27 mouse cellular contexts compared by ENCODE assay signal in the genomic region with DNA sequence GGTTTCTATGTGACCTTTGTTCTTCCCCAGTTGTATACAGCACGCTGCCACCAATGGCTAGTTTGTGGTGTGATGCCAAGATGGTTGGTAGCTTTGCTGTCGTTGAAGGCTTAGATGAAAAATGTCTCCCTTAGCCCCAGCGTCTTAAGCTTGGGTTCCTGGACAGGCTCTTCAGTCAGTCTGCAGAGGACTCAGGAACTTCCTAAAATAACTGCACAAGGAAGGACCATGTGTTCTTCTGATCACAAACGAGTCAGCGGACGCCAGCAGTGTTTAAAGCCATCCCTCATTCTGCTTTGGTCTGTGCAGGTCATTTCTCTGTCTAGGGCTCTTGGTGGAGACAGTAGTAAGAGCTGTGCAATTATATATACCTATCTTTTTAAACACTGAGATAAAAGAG. TPM values are rescaled to one million over a fixed set of nuclear protein-coding genes. Genes with fewer than 3 reads are reported as not detected.
DNase-seq lines count a peak whose midpoint lies in the region; ATAC-seq and TF ChIP-seq lines count a peak whose summit lies in the region.
"Had no signal": no experiment of that assay in that cellular context is flagged by ENCODE, and none has a peak within 500 bp of the region (broad histone marks: within the 10 kb centered on the region; RNA-seq: fewer than 3 reads in every experiment).

No protein-coding gene starts in this region.

- no peak for TF ChIP-seq EP300 in heart, adult 2 months (IDR thresholded peaks at IDR 0.05; ENCODE audit: insufficient read depth, low read depth, low read length)

- intact Hi-C loops in heart, adult 2 months (cut with DNase I): no loop called here
- intact Hi-C loops in heart, postnatal 14 days (cut with DNase I): no loop called here
- intact Hi-C loops in left cerebral cortex, adult 2 months (cut with DNase I): no loop called here
- intact Hi-C loops in left cerebral cortex, postnatal 10 days (cut with DNase I): no loop called here

- H3K4me2 ChIP-seq in kidney, embryonic 16.5 days (replicated peaks; ENCODE audit: low read depth, low read length): no peak overlapping the region
- H3K4me2 ChIP-seq: embryonic facial prominence, embryonic 15.5 days; forebrain, embryonic 12.5 days; hindbrain, embryonic 15.5 days; kidney, embryonic 15.5 days; lung, embryonic 15.5 days; midbrain, embryonic 12.5 days; neural tube, embryonic 13.5 days had no signal

- 30% methylated on average over 6 of the region's 6 CpGs for WGBS in heart, adult 2 months
- 71% methylated on average over 6 of the region's 6 CpGs for WGBS in kidney, embryonic 16.5 days

- H3K4me1 ChIP-seq in heart, adult 2 months (ENCODE audit: control insufficient read depth, insufficient read depth, low read length): peaks cover 6% of the 10 kb centered on the region
- no peaks in the 10 kb centered on the region for H3K4me1 ChIP-seq in kidney, embryonic 16.5 days (ENCODE audit: insufficient read depth, low read length)
- H3K4me1 ChIP-seq in brown adipose tissue, adult 24 weeks (ENCODE audit: control insufficient read depth, insufficient read depth, insufficient read length, low read length): peaks cover 5% of the 10 kb centered on the region
- H3K4me1 ChIP-seq: embryonic facial prominence, embryonic 15.5 days; forebrain, embryonic 12.5 days; hindbrain, embryonic 15.5 days; kidney, embryonic 15.5 days; lung, embryonic 15.5 days; midbrain, embryonic 12.5 days; neural tube, embryonic 13.5 days had no signal

- H3K9me3 ChIP-seq in kidney, embryonic 16.5 days (ENCODE audit: low read length): no peaks in the 10 kb centered on the region
- H3K9me3 ChIP-seq: embryonic facial prominence, embryonic 10.5 days; embryonic facial prominence, embryonic 15.5 days; forebrain, embryonic 12.5 days; hindbrain, embryonic 10.5 days; hindbrain, embryonic 15.5 days; kidney, embryonic 15.5 days; lung, embryonic 15.5 days; midbrain, embryonic 12.5 days; neural tube, embryonic 13.5 days had no signal

- no peak for TF ChIP-seq POLR2A in heart, adult 2 months (IDR thresholded peaks at IDR 0.05; ENCODE audit: insufficient read depth, low read depth, low read length)

- H3K79me2 ChIP-seq in heart, adult 2 months (replicated peaks; ENCODE audit: control insufficient read depth, insufficient read depth, low read length): no peaks in the 10 kb centered on the region

- peak overlapping the region; percentile 82 for H3K27ac ChIP-seq in heart, adult 2 months
- 0 out of 2 replicates have a peak overlapping the region, but pooled peaks have one; percentile 13 for H3K27ac ChIP-seq in kidney, embryonic 16.5 days (ENCODE audit: low read length)
- H3K27ac ChIP-seq in left cerebral cortex, adult 2 months: 0 out of 2 replicates have a peak overlapping the region, but pooled peaks have one; percentile 24
- H3K27ac ChIP-seq in brown adipose tissue, adult 24 weeks (replicated peaks; ENCODE audit: low read depth, low read length): peak overlapping the region; percentile 65
- H3K27ac ChIP-seq: embryonic facial prominence, embryonic 10.5 days; embryonic facial prominence, embryonic 15.5 days; forebrain, embryonic 12.5 days; hindbrain, embryonic 10.5 days; hindbrain, embryonic 15.5 days; liver, embryonic 14.5 days; lung, embryonic 15.5 days; midbrain, embryonic 12.5 days; neural tube, embryonic 13.5 days had no signal

- no peak overlapping the region for H3K9ac ChIP-seq in heart, adult 2 months (ENCODE audit: low read depth, low read length)
- H3K9ac ChIP-seq in kidney, embryonic 16.5 days (replicated peaks; ENCODE audit: low read length): no peak overlapping the region
- H3K9ac ChIP-seq: embryonic facial prominence, embryonic 15.5 days; forebrain, embryonic 12.5 days; forebrain, postnatal 0 days; hindbrain, embryonic 15.5 days; kidney, embryonic 15.5 days; liver, embryonic 14.5 days; lung, embryonic 15.5 days; midbrain, embryonic 12.5 days; neural tube, embryonic 13.5 days had no signal

- ATAC-seq in kidney, embryonic 16.5 days (ENCODE audit: low FRiP score, low TSS enrichment): no peak
- ATAC-seq: CD4-positive, CD25-positive, alpha-beta regulatory T cell, adult 4 months; forebrain, postnatal 0 days; inflammation-experienced regulatory T-cells, adult 6 months had no signal

- H3K36me3 ChIP-seq in heart, adult 2 months (ENCODE audit: control insufficient read depth, insufficient read depth, low read length): no peaks in the 10 kb centered on the region; the same call in 1 of the 2 replicates
- peaks cover 47% of the 10 kb centered on the region for H3K36me3 ChIP-seq in kidney, embryonic 16.5 days (ENCODE audit: insufficient read depth, low read length)

- no peak for TF ChIP-seq CTCF in heart, adult 2 months (IDR thresholded peaks at IDR 0.05)
- TF ChIP-seq CTCF in left cerebral cortex, adult 2 months (IDR thresholded peaks at IDR 0.05): no peak

- H3K4me3 ChIP-seq in heart, adult 2 months: peak overlapping the region; percentile 2
- no peak overlapping the region for H3K4me3 ChIP-seq in kidney, embryonic 16.5 days (ENCODE audit: low read length)
- H3K4me3 ChIP-seq in left cerebral cortex, adult 2 months: no peak overlapping the region
- no peak overlapping the region for H3K4me3 ChIP-seq in brown adipose tissue, adult 24 weeks (ENCODE audit: insufficient read depth, low read depth, low read length)
- H3K4me3 ChIP-seq: embryonic facial prominence, embryonic 10.5 days; embryonic facial prominence, embryonic 15.5 days; forebrain, embryonic 12.5 days; hindbrain, embryonic 10.5 days; hindbrain, embryonic 15.5 days; kidney, embryonic 15.5 days; lung, embryonic 15.5 days; midbrain, embryonic 12.5 days; neural tube, embryonic 13.5 days had no signal

- no peaks in the 10 kb centered on the region for H3K27me3 ChIP-seq in heart, adult 2 months (ENCODE audit: control insufficient read depth, insufficient read depth, low read length)
- H3K27me3 ChIP-seq in kidney, embryonic 16.5 days (ENCODE audit: insufficient read depth, low read length): no peaks in the 10 kb centered on the region
- H3K27me3 ChIP-seq: embryonic facial prominence, embryonic 15.5 days; forebrain, embryonic 12.5 days; hindbrain, embryonic 15.5 days; kidney, embryonic 15.5 days; lung, embryonic 15.5 days; midbrain, embryonic 12.5 days; neural tube, embryonic 13.5 days had no signal

- DNase-seq in heart, adult 2 months: no peak
- no peak for DNase-seq in heart, postnatal 14 days
- DNase-seq in kidney, adult 18-20 months: no peak
- no peak for DNase-seq in left cerebral cortex, adult 2 months (ENCODE audit: extremely low spot score in 1 of 2, low spot score in 2 of 2)
- DNase-seq in left cerebral cortex, postnatal 10 days (ENCODE audit: extremely low spot score in 1 of 2, low spot score in 2 of 2): no peak
- DNase-seq: cerebellum, postnatal 14 days; forebrain, postnatal 0 days; gastrocnemius, postnatal 36 days; layer of hippocampus, postnatal 36 days; liver; right cerebral cortex, postnatal 4 days; thymus, adult 2 months; thymus, postnatal 36 days had no signal

RNA-seq across cellular contexts. Expression of a gene that starts 20.8 kb away (rescaled TPM):
- 10 to 100 TPM; 34.7 to 37.1 TPM for total RNA-seq in heart, adult 2 months (2021)
- 25.8 and 35.3 TPM in 2 replicates for polyA plus RNA-seq in heart, adult 2 months (2012; rRNA removed)
- 10 to 100 TPM; 36.4 to 38.2 TPM for total RNA-seq in heart, postnatal 14 days (2021)
- 70.0 and 70.5 TPM in 2 replicates for polyA plus RNA-seq in kidney, embryonic 16.5 days (2015; fragmentation: Nextera tagmentation; extraction: Ambion mirVana)
- 10 to 100 TPM; 38.2 to 42.1 TPM for total RNA-seq in left cerebral cortex, adult 2 months (2021)
- total RNA-seq in left cerebral cortex, postnatal 10 days (2021): 10 to 100 TPM; 37.9 to 39.6 TPM
- polyA plus RNA-seq in brown adipose tissue, adult 24 weeks (2012; ENCODE audit: insufficient read depth, insufficient read length, missing spikeins): 21.0 and 24.0 TPM in 2 replicates

RNA-seq across cellular contexts. Expression of a gene that starts 35.7 kb away (rescaled TPM):
- under 1 TPM; 0.48 to 0.70 TPM for total RNA-seq in heart, adult 2 months (2021)
- 0.16 and 0.32 TPM in 2 replicates for polyA plus RNA-seq in heart, adult 2 months (2012; rRNA removed)
- total RNA-seq in heart, postnatal 14 days (2021): under 1 TPM; 0.37 to 0.53 TPM
- 5.9 and 6.1 TPM in 2 replicates for polyA plus RNA-seq in kidney, embryonic 16.5 days (2015; fragmentation: Nextera tagmentation; extraction: Ambion mirVana)
- 10 to 100 TPM; 15.6 to 16.6 TPM for total RNA-seq in left cerebral cortex, adult 2 months (2021)
- 10 to 100 TPM in 1 of 2 experiments, 1 to 10 TPM in 1; 9.9 to 11.3 TPM for total RNA-seq in left cerebral cortex, postnatal 10 days (2021)
- not detected in 2 replicates for polyA plus RNA-seq in brown adipose tissue, adult 24 weeks (2012; ENCODE audit: insufficient read depth, insufficient read length, missing spikeins)
- total RNA-seq: gastrocnemius, postnatal 36 days had no signal

Comparison
In these comparisons a context has a peak if more than half of its experiments do, and no peak if none do; other contexts are left out.
1. H3K27ac ChIP-seq: peak in every context shown above with its lines; median percentile 82 in heart, adult 2 months; 65 in brown adipose tissue, adult 24 weeks; 24 in left cerebral cortex, adult 2 months; 13 in kidney, embryonic 16.5 days.
2. RNA of a gene that starts 35.7 kb away (total RNA-seq): 15.6 to 16.6 TPM in left cerebral cortex, adult 2 months and 9.9 to 11.3 TPM in left cerebral cortex, postnatal 10 days; 0.48 to 0.70 TPM in heart, adult 2 months and 0.37 to 0.53 TPM in heart, postnatal 14 days; every median in the first group is over 4 times any median in the second.